Mouse (Mus musculus) forebrain, embryonic 12.5 days (tissue): ENCODE results near the gene Anapc1. TPM values are rescaled to one million over a fixed set of nuclear protein-coding genes. Genes with fewer than 3 reads are reported as not detected.
"Not testable (repeated sequence)": the region's sequence is repeated elsewhere in the genome, so short reads cannot be mapped to it uniquely, and the experiment has no call there.

Experiments used
- ATAC-seq: fragments of 200-750 bp; cut with Nextera tagmentation; 2 replicates; pipeline ENCODE4 v1.8.0; 2017; ENCODE audit warnings: moderate TSS enrichment; ENCODE audit not compliant: low FRiP score
- H3K27ac ChIP-seq: fragments of 300-500 bp; sonication (generic); 2 replicates; pipeline ENCODE4 v1.5.1; 2016; ENCODE audit warnings: mild to moderate bottlenecking
- H3K27me3 ChIP-seq: fragments of 300-500 bp; sonication (generic); 2 replicates; pipeline ENCODE4 v1.6.1; 2016; ENCODE audit warnings: mild to moderate bottlenecking
- H3K36me3 ChIP-seq: fragments of 300-500 bp; sonication (generic); replicated peaks from 2 replicates; pipeline ENCODE4 v1.6.1; 2016; ENCODE audit warnings: mild to moderate bottlenecking
- H3K4me1 ChIP-seq: fragments of 300-500 bp; sonication (generic); 2 replicates; pipeline ENCODE4 v1.6.1; 2016
- H3K4me2 ChIP-seq: fragments of 300-500 bp; sonication (generic); 2 replicates; pipeline ENCODE4 v1.6.1; 2016; ENCODE audit warnings: mild to moderate bottlenecking, moderate library complexity
- H3K4me3 ChIP-seq: fragments of 300-500 bp; sonication (generic); replicated peaks from 2 replicates; pipeline ENCODE4 v1.5.1; 2016; ENCODE audit warnings: mild to moderate bottlenecking
- H3K9ac ChIP-seq: fragments of 300-500 bp; sonication (generic); 2 replicates; pipeline ENCODE4 v1.6.1; 2016; ENCODE audit warnings: mild to moderate bottlenecking
- H3K9me3 ChIP-seq: fragments of 300-500 bp; sonication (generic); 2 replicates; pipeline ENCODE4 v1.6.1; 2016
- WGBS: fragments of 180-500 bp; shearing (Covaris S2); methylation state at CpG from one replicate; pipeline ENCODE4 v1.1.7; 2016; 5-methylcytosine and 5-hydroxymethylcytosine counted together
- polyA plus RNA-seq: library from polyadenylated mRNA; unstranded; fragments of >200 nt; fragmentation: Nextera tagmentation; extraction: Ambion mirVana; gene quantifications from 2 replicates; pipeline ENCODE4 v1.2.1, GENCODE M21; 2016

Anapc1 gene
- polyA plus RNA-seq, 1 experiment from 2014 or later: 98.8 TPM

DNA sequence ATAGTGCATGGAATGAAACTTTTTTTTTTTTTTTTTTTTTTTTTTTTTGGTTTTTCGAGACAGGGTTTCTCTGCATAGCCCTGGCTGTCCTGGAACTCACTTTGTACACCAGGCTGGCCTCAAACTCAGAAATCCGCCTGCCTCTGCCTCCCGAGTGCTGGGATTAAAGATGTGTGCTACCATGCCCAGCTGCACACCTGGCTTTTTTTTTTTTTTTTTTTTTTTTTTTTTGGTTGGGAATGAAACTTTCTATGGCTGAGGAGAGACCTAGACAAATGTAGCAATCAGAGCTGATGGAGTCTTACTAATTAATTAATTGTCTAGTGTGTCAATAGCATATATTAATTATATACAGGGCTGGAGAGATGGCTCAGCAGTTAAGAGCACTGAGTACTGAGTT is 6.6 kb upstream of the Anapc1 start:
- H3K9me3 ChIP-seq, H3K4me3 ChIP-seq, H3K27me3 ChIP-seq, H3K36me3 ChIP-seq, H3K4me2 ChIP-seq, H3K9ac ChIP-seq, H3K27ac ChIP-seq, ATAC-seq: not testable (repeated sequence)
- peaks cover 12% of the 10 kb centered on the region for H3K4me1 ChIP-seq
- 84% methylated on average over 3 of the region's 3 CpGs for WGBS

DNA sequence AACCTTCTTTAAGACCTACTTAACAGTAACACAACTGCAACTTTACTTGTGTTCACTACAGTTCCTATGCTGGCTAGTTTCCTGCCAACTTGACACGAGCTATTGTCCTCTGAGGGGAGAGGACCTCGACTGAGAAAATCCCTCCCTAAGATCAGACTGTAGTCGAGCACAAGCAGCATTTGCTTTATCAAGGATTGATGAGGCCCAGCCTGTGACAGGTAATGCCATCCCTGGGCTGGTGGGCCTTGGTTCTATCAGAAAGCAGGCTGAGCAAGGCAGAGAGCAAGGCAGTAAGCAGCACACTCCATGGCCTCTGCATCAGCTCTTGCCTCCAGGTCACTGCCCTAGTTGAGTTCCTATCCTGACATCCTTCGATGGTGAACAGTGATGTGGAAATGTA is 6.0 kb upstream of the Anapc1 start:
- Histone ChIP-seq H3K9me3 (no peaks in the 10 kb centered on the region), H3K9ac (no peak overlapping the region), H3K4me3 (no peak overlapping the region), H3K36me3 (no peaks in the 10 kb centered on the region), H3K4me2 (no peak overlapping the region), H3K4me1 (peaks cover 6% of the 10 kb centered on the region; the same call in 1 of the 2 replicates), H3K27ac (no peak overlapping the region), H3K27me3 (0 out of 2 replicates have a peak, but pooled peaks cover 9% of the 10 kb centered on the region)
- no peak for ATAC-seq
- 72% methylated on average over 4 of the region's 4 CpGs for WGBS

DNA sequence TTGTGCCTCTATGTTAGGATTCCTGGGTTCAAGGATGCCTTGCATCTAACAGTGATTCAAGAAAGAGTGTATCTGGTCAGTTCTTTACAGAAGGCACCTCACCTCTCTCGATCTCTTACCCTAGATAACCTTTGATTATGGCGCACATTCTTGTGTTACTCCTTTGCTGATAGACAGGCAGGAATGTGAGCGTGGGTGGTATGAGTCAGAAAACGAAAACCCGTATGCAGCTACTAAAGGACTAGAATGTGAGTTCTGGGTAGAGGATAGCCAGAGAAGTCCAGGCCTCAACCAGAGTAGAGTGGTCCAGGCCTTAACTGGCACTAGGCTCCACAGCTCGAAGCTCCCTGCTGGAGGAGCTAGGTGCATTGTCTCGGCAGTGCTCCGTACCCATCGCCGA is 5.6 kb upstream of the Anapc1 start:
- H3K9ac ChIP-seq: no peak overlapping the region
- H3K9me3 ChIP-seq: no peaks in the 10 kb centered on the region
- H3K4me2 ChIP-seq: no peak overlapping the region
- no peaks in the 10 kb centered on the region for H3K36me3 ChIP-seq
- ATAC-seq: no peak
- no peak overlapping the region for H3K4me3 ChIP-seq
- H3K27me3 ChIP-seq: 0 out of 2 replicates have a peak, but pooled peaks cover 9% of the 10 kb centered on the region
- 85% methylated on average over 10 of the region's 10 CpGs for WGBS
- no peak overlapping the region for H3K27ac ChIP-seq
- H3K4me1 ChIP-seq: peaks cover 2% of the 10 kb centered on the region; the same call in 1 of the 2 replicates

DNA sequence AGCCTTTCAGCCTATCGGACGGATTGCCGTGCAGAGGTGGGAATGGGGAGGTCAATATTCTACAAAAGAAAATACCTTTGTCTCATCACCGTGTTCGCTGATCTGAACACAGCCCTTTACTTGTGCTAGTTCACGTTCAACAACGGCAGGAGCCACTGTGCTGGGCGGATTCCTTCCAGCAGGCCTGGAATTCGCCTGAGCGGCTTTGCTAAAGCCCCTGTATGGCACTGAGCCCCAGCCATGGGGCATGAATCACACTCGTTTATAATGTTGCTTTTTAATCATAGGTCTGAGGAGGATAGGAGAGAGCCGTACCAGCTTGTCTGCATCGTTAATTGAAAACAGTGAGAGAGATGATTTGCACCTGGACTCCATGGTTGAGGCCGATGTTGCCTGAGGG is 5.1 kb upstream of the Anapc1 start:
- H3K27me3 ChIP-seq: 0 out of 2 replicates have a peak, but pooled peaks cover 9% of the 10 kb centered on the region
- no peaks in the 10 kb centered on the region for H3K9me3 ChIP-seq
- 72% methylated on average over 14 of the region's 14 CpGs for WGBS
- no peak overlapping the region for H3K4me2 ChIP-seq
- no peak overlapping the region for H3K9ac ChIP-seq
- no peaks in the 10 kb centered on the region for H3K36me3 ChIP-seq
- H3K27ac ChIP-seq: no peak overlapping the region; the same call in 1 of the 2 replicates
- H3K4me3 ChIP-seq: no peak overlapping the region
- no peak for ATAC-seq
- H3K4me1 ChIP-seq: no peaks in the 10 kb centered on the region; the same call in 1 of the 2 replicates

DNA sequence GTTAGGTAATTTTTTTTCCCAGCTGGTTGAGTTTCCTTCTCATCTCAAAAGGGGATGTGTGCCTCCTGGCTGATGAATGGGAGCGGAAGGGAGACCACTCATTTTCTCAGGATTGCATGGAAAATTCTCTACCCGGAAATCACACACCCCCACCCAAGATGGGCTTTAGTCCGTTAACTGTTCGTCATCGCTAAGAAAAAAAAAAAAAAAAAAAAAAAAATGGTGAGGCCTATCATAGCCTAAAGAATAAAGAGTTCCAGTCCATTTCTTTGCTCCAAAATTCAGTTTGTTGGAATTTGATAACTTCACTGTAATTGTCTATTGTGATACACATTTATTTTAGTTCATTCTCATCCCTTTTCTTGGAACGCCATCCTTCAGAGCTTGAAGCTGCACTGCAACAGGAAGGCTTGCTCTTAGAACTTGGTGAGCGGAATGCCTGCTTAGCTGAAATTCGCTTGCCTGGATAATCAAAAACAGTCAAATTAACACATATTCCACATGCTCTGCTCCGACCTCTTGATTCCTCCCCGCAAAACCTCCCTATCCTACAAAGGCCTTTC is 448 bp upstream of the Anapc1 start:
- Histone ChIP-seq H3K36me3 (peaks cover 13% of the 10 kb centered on the region), H3K4me2 (peak overlapping the region; percentile 61), H3K27me3 (0 out of 2 replicates have a peak, but pooled peaks cover 5% of the 10 kb centered on the region), H3K9me3 (no peaks in the 10 kb centered on the region), H3K27ac (peak overlapping the region; percentile 79), H3K9ac (peak overlapping the region; percentile 91), H3K4me1 (peaks cover 14% of the 10 kb centered on the region), H3K4me3 (peak overlapping the region; percentile 87)
- WGBS: 47% methylated on average over 10 of the region's 10 CpGs
- peak; percentile 86 for ATAC-seq

DNA sequence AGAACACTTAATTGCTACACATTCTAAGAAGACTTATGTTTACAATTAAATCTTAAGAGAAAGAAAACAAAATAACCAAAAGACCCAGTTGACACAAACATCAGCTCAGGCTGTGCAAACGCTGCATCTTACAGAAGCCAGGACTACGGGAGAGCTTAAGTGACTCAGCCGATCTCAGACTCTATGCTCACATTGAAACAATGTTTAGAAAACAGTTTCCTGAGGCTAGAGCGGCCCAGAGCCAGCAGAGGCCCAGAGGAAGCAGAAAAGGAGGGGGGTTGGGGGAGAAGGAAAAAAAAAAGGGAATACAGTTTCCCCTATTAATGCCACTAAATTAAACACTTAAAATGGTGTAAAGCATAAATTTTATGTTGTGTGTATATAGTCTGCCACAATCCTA is 6.5 kb downstream of the Anapc1 start:
- H3K4me2 ChIP-seq: no peak overlapping the region
- H3K36me3 ChIP-seq: peaks cover 68% of the 10 kb centered on the region
- no peak for ATAC-seq
- H3K9me3 ChIP-seq: no peaks in the 10 kb centered on the region
- H3K4me3 ChIP-seq: no peak overlapping the region
- no peaks in the 10 kb centered on the region for H3K27me3 ChIP-seq
- H3K27ac ChIP-seq: no peak overlapping the region
- 86% methylated on average over 4 of the region's 4 CpGs for WGBS
- no peak overlapping the region for H3K9ac ChIP-seq
- H3K4me1 ChIP-seq: peaks cover 5% of the 10 kb centered on the region

DNA sequence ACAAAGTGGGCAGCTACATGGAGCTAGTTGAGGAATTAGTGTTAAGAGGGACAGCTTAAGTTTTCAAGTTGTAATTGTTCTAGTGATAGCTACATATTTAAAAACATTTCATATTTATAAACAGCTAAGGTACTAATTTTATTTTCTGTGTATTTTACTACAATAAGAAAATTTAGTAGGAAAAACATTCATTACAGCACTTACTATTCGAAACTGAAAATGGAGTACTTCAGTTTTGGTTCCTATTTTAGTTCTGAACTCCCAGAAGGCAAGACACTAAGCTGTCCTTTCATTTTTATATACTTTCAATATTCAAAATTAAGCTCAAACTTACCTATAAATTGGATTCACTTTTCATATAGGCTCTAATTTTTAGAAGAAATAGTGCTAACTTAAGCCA is 66.6 kb downstream of the Anapc1 start:
- 94% methylated on average over 1 of the region's 1 CpGs for WGBS
- no peak overlapping the region for H3K9ac ChIP-seq
- H3K4me2 ChIP-seq: no peak overlapping the region
- no peaks in the 10 kb centered on the region for H3K4me1 ChIP-seq
- H3K9me3 ChIP-seq: no peaks in the 10 kb centered on the region
- H3K27me3 ChIP-seq: no peaks in the 10 kb centered on the region
- peaks cover 87% of the 10 kb centered on the region for H3K36me3 ChIP-seq
- H3K27ac ChIP-seq: no peak overlapping the region
- no peak for ATAC-seq
- H3K4me3 ChIP-seq: no peak overlapping the region

DNA sequence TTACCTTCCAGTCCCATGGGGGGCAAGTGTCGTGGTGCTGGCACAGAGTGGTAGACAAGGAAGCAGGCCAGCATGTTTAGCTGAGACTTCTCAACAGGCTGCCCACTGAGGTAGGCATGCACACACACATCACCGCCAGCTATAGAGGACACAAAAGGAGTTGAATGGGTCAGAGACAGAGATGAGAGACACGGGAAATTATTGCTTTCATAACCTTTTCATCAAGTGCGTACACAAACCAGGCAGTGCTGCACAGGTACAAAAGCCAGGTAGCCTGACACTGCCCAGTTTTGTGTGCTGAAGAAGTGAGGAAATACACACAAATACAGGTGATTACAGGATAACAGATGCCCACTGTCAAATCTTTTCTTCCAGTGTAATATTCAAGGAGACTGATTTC is 71.8 kb downstream of the Anapc1 start:
- WGBS: 93% methylated on average over 4 of the region's 4 CpGs
- Histone ChIP-seq H3K36me3 (peaks cover 90% of the 10 kb centered on the region), H3K4me2 (no peak overlapping the region), H3K4me3 (no peak overlapping the region), H3K27ac (no peak overlapping the region), H3K9me3 (no peaks in the 10 kb centered on the region), H3K27me3 (no peaks in the 10 kb centered on the region), H3K4me1 (no peaks in the 10 kb centered on the region), H3K9ac (no peak overlapping the region)
- no peak for ATAC-seq

DNA sequence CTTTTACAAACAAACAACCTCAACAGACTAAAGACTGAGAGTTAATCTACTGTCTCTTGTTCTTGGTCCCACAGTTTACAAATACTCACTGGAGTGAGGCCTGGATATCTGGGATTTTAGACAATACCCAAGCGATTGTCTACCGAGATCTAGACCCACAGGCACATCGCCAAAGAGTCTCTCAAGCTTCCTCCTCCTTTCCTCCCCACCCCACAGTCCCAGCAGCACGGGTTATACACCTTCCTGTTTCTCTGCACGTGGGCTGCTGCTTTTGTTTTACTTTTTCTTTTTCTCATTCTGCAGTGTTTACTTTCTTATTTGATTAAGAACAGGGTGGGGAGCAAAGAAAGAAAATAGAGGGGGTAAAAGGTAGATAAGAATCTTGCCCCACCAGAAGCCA is 73.8 kb downstream of the Anapc1 start:
- peaks cover 78% of the 10 kb centered on the region for H3K36me3 ChIP-seq
- 88% methylated on average over 5 of the region's 5 CpGs for WGBS

DNA sequence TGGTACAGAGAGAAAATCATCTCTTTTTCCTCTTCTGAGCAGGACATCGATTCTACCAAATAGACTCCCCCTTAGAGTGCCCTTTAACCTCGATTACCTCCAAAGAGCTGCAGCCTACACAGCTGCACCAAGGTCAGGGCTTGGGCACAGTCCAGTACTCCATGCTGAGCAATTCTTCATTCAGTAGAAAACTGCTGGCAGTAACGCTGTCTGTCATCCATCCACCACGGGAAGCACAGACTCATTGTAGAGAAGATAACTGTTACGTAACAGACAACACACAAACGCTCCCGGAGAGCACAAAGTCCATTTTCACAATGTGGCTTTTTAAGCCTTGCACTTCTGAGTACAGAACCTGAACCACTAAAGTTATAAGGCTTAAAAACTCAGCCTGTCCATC is 74.9 kb downstream of the Anapc1 start:
- no peak overlapping the region for H3K4me2 ChIP-seq
- H3K27me3 ChIP-seq: no peaks in the 10 kb centered on the region
- H3K4me3 ChIP-seq: no peak overlapping the region
- H3K9me3 ChIP-seq: no peaks in the 10 kb centered on the region
- H3K4me1 ChIP-seq: no peaks in the 10 kb centered on the region
- peaks cover 67% of the 10 kb centered on the region for H3K36me3 ChIP-seq
- WGBS: 94% methylated on average over 7 of the region's 7 CpGs
- H3K9ac ChIP-seq: no peak overlapping the region
- ATAC-seq: no peak
- no peak overlapping the region for H3K27ac ChIP-seq

More for the DNA sequence above, 73.8 kb downstream of the Anapc1 start:
- Histone ChIP-seq H3K27ac (no peak overlapping the region), H3K27me3 (no peaks in the 10 kb centered on the region), H3K9ac (no peak overlapping the region), H3K4me1 (no peaks in the 10 kb centered on the region), H3K9me3 (no peaks in the 10 kb centered on the region), H3K4me2 (no peak overlapping the region), H3K4me3 (no peak overlapping the region)
- no peak for ATAC-seq

DNA sequence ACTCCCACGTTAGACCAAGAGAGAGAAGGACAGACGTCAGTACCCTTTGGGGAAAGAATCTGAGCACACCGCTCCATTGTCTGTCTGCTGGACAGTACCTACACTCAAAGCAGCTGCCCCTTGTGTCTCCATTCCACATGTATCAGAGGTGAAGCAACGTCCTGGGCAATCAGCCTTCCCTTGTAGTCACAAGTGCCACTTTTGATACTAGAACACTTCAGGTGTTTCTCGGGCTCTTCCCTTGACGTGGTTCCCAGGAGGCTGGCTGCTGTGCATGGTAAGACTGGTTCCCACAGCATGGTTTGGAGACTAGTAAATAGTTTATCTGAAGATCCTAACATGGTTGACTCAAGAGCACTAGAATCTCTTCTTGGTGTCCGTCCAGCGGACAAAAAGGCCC is 76.0 kb downstream of the Anapc1 start:
- H3K27me3 ChIP-seq: no peaks in the 10 kb centered on the region
- peaks cover 57% of the 10 kb centered on the region for H3K36me3 ChIP-seq
- H3K4me2 ChIP-seq: no peak overlapping the region
- 93% methylated on average over 8 of the region's 8 CpGs for WGBS
- no peak overlapping the region for H3K4me3 ChIP-seq
- no peaks in the 10 kb centered on the region for H3K4me1 ChIP-seq
- ATAC-seq: no peak
- no peak overlapping the region for H3K27ac ChIP-seq
- H3K9ac ChIP-seq: no peak overlapping the region
- H3K9me3 ChIP-seq: no peaks in the 10 kb centered on the region

DNA sequence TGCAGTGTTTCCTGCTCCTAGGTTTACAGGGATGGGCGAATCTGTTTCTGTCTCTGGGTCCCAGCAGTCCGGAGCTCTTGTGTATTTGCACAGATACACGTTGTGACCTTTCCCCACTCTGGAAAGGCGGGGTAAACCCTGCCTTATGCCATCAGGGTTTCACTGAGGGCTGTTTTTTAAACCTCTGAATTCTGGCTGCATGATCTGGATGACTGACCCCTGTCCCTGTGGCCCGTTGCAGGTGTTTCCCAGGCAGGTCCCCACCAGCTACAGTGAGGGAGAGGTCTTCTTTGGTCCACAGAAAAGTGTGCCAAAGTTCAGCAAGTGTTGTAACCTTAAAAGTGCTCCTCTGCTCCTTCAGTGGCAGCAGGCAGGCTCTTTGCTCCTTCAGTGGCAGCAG is 77.9 kb downstream of the Anapc1 start:
- no peak overlapping the region for H3K27ac ChIP-seq
- no peaks in the 10 kb centered on the region for H3K27me3 ChIP-seq
- H3K9me3 ChIP-seq: 0 out of 2 replicates have a peak, but pooled peaks cover 9% of the 10 kb centered on the region
- H3K4me2 ChIP-seq: no peak overlapping the region
- WGBS: 82% methylated on average over 5 of the region's 5 CpGs
- H3K9ac ChIP-seq: no peak overlapping the region
- no peaks in the 10 kb centered on the region for H3K4me1 ChIP-seq
- no peak for ATAC-seq
- no peak overlapping the region for H3K4me3 ChIP-seq
- peaks cover 43% of the 10 kb centered on the region for H3K36me3 ChIP-seq

DNA sequence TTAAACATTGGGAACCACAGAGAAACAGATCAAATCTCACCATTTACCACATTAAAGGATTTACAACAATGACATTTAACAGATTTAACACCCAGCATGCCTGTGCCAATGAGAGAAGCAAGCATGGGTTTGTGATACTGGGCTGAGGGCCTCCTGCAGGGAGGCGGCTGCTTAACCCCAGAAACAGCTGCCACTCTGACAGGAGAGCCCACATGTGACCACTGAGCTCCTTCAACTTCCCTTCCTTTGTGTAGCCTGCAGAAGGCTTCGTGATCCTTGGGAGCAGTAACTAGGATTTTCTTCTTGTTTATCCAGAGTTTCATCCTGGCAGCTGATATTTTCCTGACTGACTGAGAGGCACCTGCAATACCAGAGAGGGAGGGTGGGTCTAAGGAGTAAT is 85.7 kb downstream of the Anapc1 start:
- no peak overlapping the region for H3K4me2 ChIP-seq
- 0 out of 2 replicates have a peak, but pooled peaks cover 9% of the 10 kb centered on the region for H3K9me3 ChIP-seq
- H3K4me1 ChIP-seq: 0 out of 2 replicates have a peak, but pooled peaks cover 3% of the 10 kb centered on the region
- H3K4me3 ChIP-seq: no peak overlapping the region
- 30% methylated on average over 2 of the region's 2 CpGs for WGBS
- no peaks in the 10 kb centered on the region for H3K27me3 ChIP-seq
- no peaks in the 10 kb centered on the region for H3K36me3 ChIP-seq
- H3K9ac ChIP-seq: no peak overlapping the region
- H3K27ac ChIP-seq: no peak overlapping the region
- no peak for ATAC-seq
